Mouse (Mus musculus): ENCODE measurements around the gene Wdfy2.

Gene Wdfy2

DNA sequence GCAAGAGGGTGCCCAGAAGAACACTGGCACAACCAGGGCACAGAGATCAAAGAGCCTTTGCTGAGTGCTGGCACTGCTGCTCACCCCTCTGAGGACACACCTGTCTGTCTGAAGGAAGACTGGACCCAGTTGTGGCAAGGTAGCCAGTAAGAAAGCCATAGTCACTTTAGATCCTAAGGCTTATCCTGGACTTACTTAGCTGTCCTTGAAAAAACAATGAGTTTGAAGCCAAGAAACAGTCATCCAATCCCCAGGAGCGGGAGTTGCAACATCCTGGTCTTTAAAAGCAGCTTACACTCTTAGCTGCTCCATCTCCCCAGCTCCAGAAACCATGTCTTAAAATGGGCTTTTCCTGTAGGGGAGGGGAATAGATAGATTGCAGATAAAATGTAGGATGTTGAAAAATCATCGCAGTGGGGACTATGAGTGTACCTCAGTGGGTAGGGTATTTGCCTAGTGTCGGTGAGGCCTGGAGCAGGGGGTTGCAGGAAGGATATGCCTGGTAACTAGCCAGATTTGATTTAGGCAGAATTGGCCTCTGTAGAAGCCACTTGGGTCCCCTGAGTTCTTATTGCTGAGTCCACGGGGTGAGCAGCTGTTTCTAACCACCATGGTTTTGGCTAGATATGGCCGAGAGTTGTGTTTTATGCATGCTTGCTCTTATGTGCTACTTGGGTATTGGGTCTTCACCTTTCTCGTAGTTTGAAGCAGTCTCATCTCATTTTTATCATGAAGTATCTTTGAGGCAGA lies 99.3 kb downstream of the Wdfy2 start:
- no peak for DNase-seq

DNA sequence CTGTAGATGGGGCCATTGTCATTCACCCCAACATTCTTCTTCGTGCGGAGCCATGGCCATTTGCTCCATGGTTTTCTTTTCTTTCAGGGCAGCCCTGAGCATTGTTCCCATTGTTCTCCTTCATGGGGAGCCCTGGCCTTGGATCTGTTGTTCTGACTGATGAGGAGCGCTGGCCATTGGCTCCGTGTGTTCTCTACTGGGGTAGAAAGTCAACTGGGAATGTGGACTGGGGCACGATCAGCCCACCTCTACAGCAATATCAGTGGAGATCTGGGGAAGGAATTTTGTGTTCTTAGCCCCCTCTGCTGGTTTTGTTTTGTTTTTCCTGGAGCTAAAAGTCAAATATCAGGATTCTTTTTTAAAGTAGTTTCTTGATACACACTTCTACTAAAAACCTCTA lies 100.2 kb downstream of the Wdfy2 start:
- DNase-seq: peak; percentile 14

DNA sequence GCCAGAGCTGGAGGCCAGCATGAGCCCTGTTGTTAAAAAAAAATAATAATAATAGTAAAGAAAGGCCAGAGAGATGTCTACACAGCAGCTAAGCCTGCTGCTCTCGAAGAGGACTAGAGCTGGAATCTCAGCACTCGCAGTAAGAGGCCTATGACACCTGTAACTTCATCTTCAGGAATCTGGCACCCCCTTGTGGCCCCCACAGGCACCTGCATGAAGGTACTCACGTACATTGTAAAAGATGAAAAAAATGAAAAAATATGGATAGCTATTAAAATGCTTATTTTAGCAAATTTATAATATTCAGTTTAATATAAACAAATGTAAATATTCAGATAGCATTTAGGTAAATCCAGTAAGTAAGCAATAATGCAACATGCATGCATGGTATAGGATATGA lies 102.0 kb downstream of the Wdfy2 start:
- DNase-seq: no peak

DNA sequence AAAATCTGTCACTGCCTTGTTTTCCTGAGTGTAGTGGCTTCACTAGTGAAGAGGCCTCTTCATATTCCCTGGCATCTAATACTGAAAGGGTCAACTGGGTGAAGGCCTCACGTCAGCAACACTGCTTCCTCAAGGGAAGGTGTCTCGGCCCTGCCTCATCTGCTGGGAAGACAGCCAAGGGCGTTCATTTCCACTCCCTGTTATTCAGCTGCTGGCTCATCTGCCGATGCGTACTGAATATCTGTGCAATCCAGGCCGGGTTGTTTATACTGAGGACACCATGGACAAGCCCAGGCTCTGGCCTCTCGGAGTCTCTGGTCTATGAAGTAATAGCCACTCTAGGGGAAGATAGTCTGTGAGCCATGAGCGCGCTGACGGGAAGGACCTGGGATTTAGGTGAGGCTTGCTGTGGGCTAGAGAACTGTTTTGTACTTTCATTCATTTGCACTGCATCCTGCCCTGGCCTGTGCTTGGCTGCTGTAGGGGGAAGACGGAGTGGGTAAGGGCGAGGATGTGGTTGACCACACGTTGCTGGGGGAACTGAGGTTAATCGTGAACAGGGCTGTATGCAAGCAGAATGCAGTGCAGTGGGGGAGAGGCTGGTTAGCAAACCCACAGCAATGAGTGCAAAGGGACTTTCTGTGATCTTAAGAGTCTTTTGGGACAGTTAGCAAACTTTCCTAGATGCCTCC lies 103.1 kb downstream of the Wdfy2 start:
- DNase-seq: peak; percentile 83

DNA sequence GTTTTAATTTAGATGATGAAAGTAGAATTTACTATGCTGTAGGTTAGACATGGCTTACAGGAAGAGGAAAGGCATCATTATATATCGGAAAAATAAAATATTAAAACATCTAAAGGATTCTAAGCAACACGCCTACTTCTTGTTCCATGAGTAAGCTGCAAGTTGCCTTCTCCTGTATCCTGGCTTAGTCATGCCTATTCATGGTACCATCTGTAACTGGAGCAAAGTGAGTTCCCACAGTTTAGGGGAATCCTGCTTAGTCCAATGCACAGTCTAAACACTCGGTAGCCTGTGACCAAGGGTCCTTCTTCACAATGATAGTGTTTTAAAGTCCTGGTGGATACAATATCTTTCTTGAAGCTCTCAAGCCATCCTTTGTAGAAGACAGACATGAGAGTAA lies 109.3 kb downstream of the Wdfy2 start:
- no peak for DNase-seq

DNA sequence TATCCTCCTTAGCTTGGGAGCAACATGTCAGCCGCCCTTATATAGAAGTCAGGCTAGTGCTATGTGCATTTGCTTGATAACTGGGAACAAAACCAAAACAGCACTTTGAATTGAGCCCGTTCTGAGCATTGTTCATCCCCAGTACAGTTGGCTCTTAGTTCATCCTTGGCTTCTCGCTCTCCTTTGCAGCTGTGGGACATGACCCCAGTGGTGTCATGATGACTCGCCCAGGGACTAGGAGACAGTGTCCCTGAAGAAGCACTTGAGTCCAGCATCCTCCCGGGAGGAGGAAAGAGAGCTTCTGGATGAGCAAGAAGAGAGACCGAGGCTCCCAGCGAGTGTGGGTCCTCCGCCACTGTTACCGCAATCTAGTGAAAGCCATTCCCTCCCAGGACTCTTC lies 118.6 kb downstream of the Wdfy2 start:
- no peak for DNase-seq

DNA sequence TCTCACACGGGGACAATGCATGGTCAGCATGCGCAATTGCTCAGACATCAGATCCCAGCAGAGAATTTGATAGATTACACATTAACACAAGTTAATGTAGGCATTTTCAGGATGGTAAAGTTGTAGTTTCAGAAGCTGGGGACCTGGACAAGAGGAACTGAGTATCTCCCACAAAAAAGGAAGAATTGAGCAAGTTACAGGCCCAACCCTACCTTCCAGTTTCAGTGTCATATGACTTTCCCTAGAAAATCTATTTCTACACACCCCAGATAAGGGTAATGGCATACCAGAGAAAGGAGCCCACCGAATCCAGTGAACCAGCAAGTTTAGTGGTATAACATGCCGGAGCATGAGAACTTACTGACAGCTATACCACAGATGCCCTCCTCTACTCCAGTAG lies 126.2 kb downstream of the Wdfy2 start:
- no peak for DNase-seq

DNA sequence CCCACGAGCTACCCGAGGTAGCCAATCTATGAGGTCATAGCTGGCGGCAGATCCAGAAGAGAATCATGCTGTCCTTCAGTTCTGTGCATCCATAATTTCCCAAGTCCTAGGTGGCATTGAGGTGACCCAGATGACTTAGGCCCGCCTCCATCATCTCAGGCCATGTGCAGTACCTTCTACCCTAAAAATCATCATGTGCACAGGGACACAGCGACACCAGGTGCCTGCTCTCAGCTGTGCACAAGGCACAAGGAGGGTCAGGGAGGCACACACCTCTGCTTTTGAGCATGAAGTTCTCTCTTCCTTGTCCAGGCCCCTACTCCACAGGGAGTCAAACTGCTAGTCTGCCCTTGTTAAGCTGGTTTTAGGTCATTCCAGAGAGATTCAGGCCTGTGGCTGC lies 127.9 kb downstream of the Wdfy2 start:
- no peak for DNase-seq

DNA sequence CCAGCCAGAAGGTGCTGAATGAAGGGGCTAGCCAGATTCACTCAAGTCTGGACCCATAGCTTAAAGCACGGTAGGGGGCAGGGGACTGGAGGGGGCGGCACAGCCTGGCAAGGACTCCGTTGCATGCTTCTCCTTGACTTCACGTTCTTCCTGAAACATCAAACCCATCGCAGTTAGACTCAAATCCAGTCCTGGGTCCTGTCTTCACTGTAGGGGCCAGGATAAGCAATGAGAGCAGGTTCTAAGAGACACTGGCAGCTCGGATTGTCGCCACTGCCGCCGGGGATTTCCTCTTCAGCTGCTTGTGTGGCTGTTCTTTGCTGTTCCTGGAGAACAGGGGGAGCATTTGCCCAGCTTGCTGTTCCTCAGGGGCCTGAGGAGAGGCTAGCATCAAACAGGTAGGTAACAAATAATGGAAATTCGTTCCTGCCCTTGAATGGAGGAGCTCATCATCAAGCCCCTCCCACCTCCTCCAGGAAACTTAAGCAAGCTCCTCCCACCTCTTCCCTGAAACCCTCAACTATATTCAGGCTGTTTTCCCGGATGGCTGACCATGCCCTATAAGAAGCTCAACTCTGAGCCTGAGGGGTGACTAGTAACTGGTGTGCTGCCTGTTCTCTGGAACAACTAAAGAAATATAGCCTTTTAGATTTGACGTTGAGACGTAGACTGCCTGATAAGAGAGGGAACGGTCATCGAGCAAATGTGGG lies 128.5 kb downstream of the Wdfy2 start:
- peak; percentile 29 for DNase-seq

DNA sequence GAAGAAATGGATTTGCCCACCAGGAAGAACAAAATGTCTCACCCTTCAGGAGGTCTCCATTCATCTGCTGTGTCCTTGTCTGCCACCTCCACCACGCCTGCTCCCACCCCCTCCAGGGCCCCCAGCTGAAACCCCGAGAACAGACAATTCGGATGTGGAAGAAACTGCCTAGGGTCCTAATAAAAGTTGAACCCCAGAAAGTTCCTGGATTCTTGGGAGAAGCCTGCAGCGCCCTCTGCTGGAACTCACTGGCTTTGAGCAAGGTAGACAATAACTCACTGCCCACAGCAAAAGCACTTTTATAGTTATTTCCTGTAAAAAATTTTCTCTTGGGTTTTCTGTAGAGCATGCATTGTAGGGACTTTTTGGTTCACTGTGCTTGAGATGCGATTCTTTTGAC lies 137.6 kb downstream of the Wdfy2 start:
- peak; percentile 61 for DNase-seq

DNA sequence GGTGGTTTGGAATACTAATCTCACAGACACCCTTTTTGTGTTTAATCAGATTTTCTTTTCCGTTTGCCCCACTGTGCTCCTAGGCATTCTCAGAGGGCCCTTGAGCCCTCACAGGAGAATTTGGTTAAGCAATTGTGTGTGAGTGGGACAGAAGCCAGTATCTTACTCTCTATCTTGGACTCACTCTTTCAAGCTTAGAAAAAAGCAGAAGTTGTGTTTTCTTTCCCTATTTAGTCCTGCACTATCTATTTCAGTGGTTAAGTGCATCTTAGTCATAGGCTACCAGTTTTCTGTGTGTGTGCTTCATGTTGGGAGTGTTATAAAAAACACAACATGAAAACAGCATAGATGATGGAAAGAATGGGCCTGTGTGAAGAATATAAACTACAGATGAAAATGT lies 142.3 kb downstream of the Wdfy2 start:
- DNase-seq: no peak

DNA sequence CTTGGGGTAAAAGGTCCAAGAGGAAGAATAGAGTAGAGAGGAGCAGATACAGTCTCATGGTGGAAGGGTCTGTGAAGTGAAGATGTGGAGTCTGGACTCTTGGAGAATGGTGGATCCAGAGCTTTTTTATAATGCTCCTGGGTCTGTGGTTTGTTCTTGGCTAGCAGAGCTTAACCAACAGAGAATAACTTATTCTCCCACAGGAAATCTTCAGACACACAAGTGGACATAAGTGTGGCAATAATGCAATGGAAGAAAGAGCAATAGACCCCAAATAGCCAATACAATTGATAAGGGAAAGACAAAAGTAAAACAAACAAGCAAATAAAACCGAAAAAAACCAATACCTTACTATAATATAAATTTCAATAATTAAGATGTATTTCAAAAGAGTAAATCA lies 146.9 kb downstream of the Wdfy2 start, which contains the start of gene Defb48:
Gene Defb48, minus strand, starts transcription at position 101 of the 400 bp plus-strand sequence.
- DNase-seq: no peak

DNA sequence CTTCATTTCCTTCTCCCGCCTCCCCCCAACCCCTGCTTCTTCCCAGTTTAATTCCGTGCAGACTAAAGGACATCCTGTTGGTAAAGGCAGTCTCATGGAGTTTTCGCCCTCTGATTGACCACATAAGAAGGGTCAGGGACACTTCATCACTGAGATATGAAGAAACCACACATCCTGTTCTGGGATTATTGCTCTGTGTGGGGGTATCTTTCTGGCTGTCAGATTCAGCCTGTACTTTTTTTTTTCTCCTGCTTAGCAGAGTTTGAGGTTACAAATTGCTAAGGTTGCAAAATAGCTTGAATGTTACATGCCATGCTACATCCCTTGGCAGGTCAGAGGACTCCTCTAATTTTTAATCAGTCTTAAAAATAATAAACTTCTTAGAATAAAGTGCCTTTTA lies 153.8 kb downstream of the Wdfy2 start:
- DNase-seq: no peak

DNA sequence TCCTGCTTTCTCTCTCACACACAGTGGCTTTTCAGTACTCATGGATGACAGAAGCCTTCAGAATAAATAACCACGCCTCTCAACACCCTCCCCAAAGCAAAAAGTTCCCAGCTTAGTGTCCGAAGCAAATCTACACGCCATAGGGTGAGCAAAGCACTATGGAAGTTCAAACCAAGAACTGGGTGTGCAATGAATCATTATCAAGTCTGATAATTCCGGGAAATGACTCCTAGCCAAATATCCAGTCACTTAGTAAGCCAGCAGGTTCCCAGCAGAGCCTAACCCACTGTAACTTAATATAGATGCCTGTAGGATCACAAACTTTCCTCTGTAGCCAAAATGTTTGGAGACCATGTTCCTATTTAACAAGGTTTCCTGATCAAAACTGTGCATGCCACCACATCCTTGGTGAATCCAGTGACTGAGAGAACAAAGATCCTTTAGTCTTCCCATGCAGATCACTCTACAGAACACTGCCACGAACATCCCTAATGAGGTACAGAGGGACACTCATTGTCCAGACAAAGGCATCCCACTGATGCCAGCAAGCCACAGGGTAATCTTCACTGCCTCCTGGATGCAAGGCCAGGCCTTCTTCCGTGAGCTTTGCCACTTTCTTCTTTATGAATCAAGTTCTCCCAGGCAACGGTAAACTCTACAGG lies 154.5 kb downstream of the Wdfy2 start:
- DNase-seq: no peak

DNA sequence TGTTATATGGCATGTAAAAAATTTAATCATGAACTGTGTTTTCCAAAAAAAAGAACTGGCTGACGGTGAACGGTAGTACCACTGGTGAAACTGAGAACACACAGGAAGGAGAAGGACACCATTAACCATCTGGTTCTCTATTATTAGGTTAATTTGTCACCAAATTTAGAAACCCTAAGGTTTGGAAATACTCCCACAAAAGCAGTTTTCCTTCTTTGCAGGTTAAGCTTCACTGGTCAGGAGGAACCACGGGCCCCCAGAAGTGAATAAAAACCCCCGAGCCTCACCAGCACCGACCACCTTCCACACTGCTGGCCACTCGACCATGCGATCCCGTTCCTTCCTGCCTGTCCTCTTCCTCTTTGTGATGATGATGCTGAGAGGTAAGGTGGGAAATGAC lies 160.3 kb downstream of the Wdfy2 start, which contains the start of gene Defb47:
Gene Defb47, plus strand, starts transcription at position 301 of the 400 bp plus-strand sequence.
- DNase-seq: no peak

DNA sequence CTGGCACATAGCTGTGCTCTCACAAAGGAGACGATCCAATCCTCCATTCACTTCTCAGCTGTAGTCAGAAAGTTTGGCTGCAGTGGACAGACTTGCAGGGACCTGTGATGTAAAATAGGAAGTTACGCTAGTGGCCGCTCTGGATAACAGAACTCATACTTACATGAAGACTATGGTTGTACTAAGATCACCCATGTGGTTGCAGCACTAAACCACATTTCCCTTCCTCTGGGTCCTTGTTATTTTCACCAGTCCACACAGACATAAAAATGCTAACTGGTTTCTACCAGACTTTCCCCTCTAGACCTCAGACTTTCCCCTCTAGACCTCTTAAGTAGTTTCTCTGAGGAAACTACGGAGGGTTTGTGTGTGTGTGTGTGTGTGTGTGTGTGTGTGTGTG lies 161.5 kb downstream of the Wdfy2 start:
- DNase-seq: no peak

DNA sequence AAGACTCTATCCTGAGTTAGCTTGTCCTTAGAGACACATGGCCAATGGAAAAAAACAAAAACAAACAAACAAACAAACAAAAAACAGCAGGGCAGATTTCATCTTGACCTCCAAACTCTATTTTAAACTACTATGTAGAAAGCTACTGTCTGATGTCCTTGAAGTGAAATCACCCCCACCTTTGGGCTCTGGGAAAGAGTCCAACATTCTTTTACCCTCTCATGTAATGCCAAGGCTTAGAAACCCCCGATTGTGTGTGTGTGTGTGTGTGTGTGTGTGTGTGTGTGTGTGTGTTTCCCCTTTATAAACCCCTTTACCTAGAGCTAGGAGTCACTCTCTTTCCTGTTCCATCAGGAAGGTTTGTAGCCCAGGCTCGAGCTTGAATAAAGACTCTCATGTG lies 165.1 kb downstream of the Wdfy2 start:
- DNase-seq: peak; percentile 5

All from kidney, postnatal 14 days (tissue).